Mouse (Mus musculus) embryonic facial prominence, embryonic 14.5 days (tissue): Measurements from ENCODE around the gene Smtnl2. TPM values are rescaled to one million over a fixed set of nuclear protein-coding genes. Genes with fewer than 3 reads are reported as not detected.
"Not testable (repeated sequence)": the region's sequence is repeated elsewhere in the genome, so short reads cannot be mapped to it uniquely, and the experiment has no call there.

Experiments
- ATAC-seq: fragments of 200-750 bp; cut with Nextera tagmentation; 2 replicates; pipeline ENCODE4 v1.8.0; 2017; ENCODE audit warnings: low read depth, moderate number of reproducible peaks, moderate TSS enrichment
- DNase-seq: peaks from one replicate; pipeline ENCODE4 v3.0.0-alpha.2; 2015; ENCODE audit warnings: low spot score
- H3K27ac ChIP-seq: fragments of 300-500 bp; sonication (generic); replicated peaks from 2 replicates; pipeline ENCODE4 v1.5.1; 2014; ENCODE audit warnings: low read depth, mild to moderate bottlenecking, low read length, moderate library complexity
- H3K27me3 ChIP-seq: fragments of 300-500 bp; sonication (generic); replicated peaks from 2 replicates; pipeline ENCODE4 v1.6.1; 2014; ENCODE audit warnings: low read length; ENCODE audit not compliant: control insufficient read depth, insufficient read depth
- H3K36me3 ChIP-seq: fragments of 300-500 bp; sonication (generic); 2 replicates; pipeline ENCODE4 v1.6.1; 2014; ENCODE audit warnings: low read length, mixed read lengths; ENCODE audit not compliant: control insufficient read depth, insufficient read depth
- H3K4me1 ChIP-seq: fragments of 300-500 bp; sonication (generic); 2 replicates; pipeline ENCODE4 v1.6.1; 2014; ENCODE audit warnings: antibody characterized with exemption, low read length; ENCODE audit not compliant: control insufficient read depth, insufficient read depth
- H3K4me2 ChIP-seq: fragments of 300-500 bp; sonication (generic); 2 replicates; pipeline ENCODE4 v1.6.1; 2014; ENCODE audit warnings: low read depth, mild to moderate bottlenecking, low read length, moderate library complexity, mixed read lengths
- H3K4me3 ChIP-seq: fragments of 300-500 bp; sonication (generic); 2 replicates; pipeline ENCODE4 v1.5.1; 2014; ENCODE audit warnings: low read depth, mild to moderate bottlenecking, low read length
- H3K9ac ChIP-seq: fragments of 300-500 bp; sonication (generic); 2 replicates; pipeline ENCODE4 v1.6.1; 2014; ENCODE audit warnings: low read depth, mild to moderate bottlenecking, low read length, moderate library complexity, mixed read lengths
- H3K9me3 ChIP-seq: fragments of 300-500 bp; sonication (generic); 2 replicates; pipeline ENCODE4 v1.6.1; 2016; ENCODE audit warnings: low read length; ENCODE audit not compliant: control insufficient read depth
- WGBS: fragments of 180-500 bp; shearing (Covaris S2); extraction: QIAGEN DNeasy Blood & Tissue Kit; methylation state at CpG from one replicate; pipeline ENCODE4 v1.1.7; 2014; 5-methylcytosine and 5-hydroxymethylcytosine counted together
- polyA plus RNA-seq: library from polyadenylated mRNA; unstranded; fragments of >200 nt; fragmentation: Nextera tagmentation; extraction: Ambion mirVana; gene quantifications from 2 replicates; pipeline ENCODE4 v1.2.1, GENCODE M21; 2014

Smtnl2 gene
- polyA plus RNA-seq, 1 experiment from 2014 or later = 26.7 TPM

- H3K4me2 ChIP-seq, H3K27me3 ChIP-seq, H3K27ac ChIP-seq, H3K9ac ChIP-seq, H3K4me1 ChIP-seq, ATAC-seq, H3K36me3 ChIP-seq, H3K4me3 ChIP-seq, H3K9me3 ChIP-seq, DNase-seq: not testable (repeated sequence)
- WGBS = 57% methylated on average over 9 of the region's 9 CpGs
Measured at GRCm38 (mm10) chr11:72430311-72431068, 19.0 kb upstream of the Smtnl2 start.

- Histone ChIP-seq H3K27ac (no peak overlapping the region), H3K4me2 (0 out of 2 replicates have a peak overlapping the region, but pooled peaks have one; percentile 25), H3K27me3 (no peaks in the 10 kb centered on the region), H3K9ac (no peak overlapping the region), H3K4me3 (no peak overlapping the region), H3K36me3 (no peaks in the 10 kb centered on the region), H3K4me1 (no peaks in the 10 kb centered on the region), H3K9me3 (0 out of 2 replicates have a peak, but pooled peaks cover 4% of the 10 kb centered on the region)
- ATAC-seq (peak; percentile 86), DNase-seq (peak; percentile 83)
- WGBS = 45% methylated on average over 7 of the region's 7 CpGs
Measured at GRCm38 (mm10) chr11:72429288-72429690, 17.8 kb upstream of the Smtnl2 start.

- Histone ChIP-seq H3K4me1 (no peaks in the 10 kb centered on the region), H3K27me3 (no peaks in the 10 kb centered on the region), H3K9ac (no peak overlapping the region), H3K27ac (no peak overlapping the region), H3K36me3 (no peaks in the 10 kb centered on the region), H3K9me3 (0 out of 2 replicates have a peak, but pooled peaks cover 4% of the 10 kb centered on the region), H3K4me3 (no peak overlapping the region), H3K4me2 (no peak overlapping the region)
- 3% methylated on average over 5 of the region's 5 CpGs for WGBS
- peak; percentile 85 for DNase-seq
- ATAC-seq = peak; percentile 69; the same call in 1 of the 2 replicates
Measured at GRCm38 (mm10) chr11:72428694-72429093, 17.2 kb upstream of the Smtnl2 start.

DNA sequence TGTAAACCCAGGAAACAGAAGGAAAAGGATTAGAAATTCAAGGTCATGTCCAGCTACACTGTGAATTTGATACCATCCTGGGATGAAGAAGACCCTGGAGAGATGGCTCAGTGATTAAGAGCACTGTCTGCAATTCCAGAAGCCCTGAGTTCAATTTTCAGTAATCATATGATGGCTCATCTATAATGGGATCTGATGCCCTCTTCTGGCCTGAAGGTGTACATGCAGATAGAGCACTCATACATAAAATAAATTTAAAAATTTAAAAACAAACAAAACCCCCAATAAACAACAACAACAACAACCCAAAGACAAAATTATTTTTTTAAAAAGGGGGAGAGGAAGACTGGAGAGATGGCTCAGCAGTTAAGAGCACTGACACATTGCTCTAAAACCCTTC, 15.4 kb upstream of the Smtnl2 start:
- Histone ChIP-seq H3K4me3 (no peak overlapping the region), H3K9ac (no peak overlapping the region), H3K9me3 (0 out of 2 replicates have a peak, but pooled peaks cover 4% of the 10 kb centered on the region), H3K36me3 (no peaks in the 10 kb centered on the region), H3K4me1 (no peaks in the 10 kb centered on the region), H3K27me3 (no peaks in the 10 kb centered on the region), H3K4me2 (no peak overlapping the region), H3K27ac (no peak overlapping the region)
- no peak for DNase-seq
- no peak for ATAC-seq

DNA sequence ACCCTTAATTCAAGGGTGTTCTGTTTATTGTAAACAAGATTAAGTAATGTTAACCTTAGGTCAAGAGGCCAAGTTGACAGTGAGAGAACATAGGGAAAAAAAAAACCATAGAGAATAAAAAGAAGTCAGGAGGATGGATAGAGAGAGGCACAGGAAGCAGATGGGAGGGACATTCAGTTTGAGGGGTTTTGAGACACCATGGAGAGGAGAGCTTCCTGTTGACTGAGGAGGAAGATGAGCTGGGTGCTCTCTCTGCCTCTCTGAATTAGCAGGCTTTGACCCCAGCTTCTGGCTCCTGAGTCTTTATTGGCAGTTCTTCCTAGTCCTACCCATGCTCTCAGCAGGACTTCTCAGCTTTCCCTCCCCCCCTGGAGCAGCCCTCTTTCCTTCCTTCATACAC, 13.7 kb upstream of the Smtnl2 start:
- Histone ChIP-seq H3K27ac (no peak overlapping the region), H3K4me2 (no peak overlapping the region), H3K27me3 (no peaks in the 10 kb centered on the region), H3K4me3 (no peak overlapping the region), H3K9me3 (0 out of 2 replicates have a peak, but pooled peaks cover 4% of the 10 kb centered on the region), H3K36me3 (no peaks in the 10 kb centered on the region), H3K4me1 (no peaks in the 10 kb centered on the region), H3K9ac (no peak overlapping the region)
- ATAC-seq (no peak), DNase-seq (no peak)

GRCm38 (mm10) chr11:72423686-72424085, 12.2 kb upstream of the Smtnl2 start:
- no peak overlapping the region for H3K4me2 ChIP-seq
- H3K9me3 ChIP-seq = 0 out of 2 replicates have a peak, but pooled peaks cover 4% of the 10 kb centered on the region
- WGBS = 83% methylated on average over 4 of the region's 4 CpGs
- DNase-seq (no peak), ATAC-seq (no peak)
- no peaks in the 10 kb centered on the region for H3K36me3 ChIP-seq
- H3K27ac ChIP-seq = no peak overlapping the region
- H3K9ac ChIP-seq = no peak overlapping the region
- no peaks in the 10 kb centered on the region for H3K27me3 ChIP-seq
- H3K4me1 ChIP-seq = no peaks in the 10 kb centered on the region
- no peak overlapping the region for H3K4me3 ChIP-seq

DNA sequence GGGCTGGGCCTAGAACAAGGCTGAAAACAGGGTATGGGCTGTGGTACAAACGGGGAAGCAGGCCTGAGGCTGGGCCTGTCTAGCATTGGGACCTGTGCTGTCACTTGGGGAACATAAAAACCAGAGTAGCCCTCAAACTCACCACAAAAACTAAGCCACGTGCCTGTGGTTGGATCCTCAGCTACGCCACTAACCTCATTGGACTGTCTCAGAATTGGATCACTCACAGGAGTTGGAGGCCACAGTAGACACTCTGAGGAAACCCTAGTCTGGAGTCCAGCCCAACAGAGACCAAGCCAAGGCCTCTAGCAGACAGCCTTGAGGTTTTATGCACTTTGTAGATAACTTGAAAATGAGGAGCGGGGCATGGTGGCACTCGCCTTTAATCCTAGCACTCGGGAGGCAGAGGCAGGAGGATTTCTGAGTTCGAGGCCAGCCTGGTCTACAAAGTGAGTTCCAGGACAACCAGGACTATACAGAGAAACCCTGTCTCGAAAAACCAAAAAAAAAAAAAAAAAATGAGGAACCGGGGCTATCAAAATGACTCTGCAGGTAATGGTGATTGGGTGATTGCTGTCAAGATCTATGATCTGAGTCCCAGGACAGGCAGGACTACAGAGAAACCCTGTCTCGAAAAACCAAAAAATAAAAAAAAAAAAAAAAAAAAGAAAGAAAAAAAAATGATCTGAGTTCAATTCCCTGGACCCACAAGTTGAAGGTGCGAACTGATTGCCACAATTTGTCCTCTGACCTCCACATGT, 10.2 kb upstream of the Smtnl2 start:
- ATAC-seq = no peak
- DNase-seq = no peak
- 86% methylated on average over 11 of the region's 11 CpGs for WGBS

GRCm38 (mm10) chr11:72420460-72421122, 9.1 kb upstream of the Smtnl2 start:
- Histone ChIP-seq H3K9ac (no peak overlapping the region), H3K4me1 (no peaks in the 10 kb centered on the region), H3K4me2 (no peak overlapping the region), H3K9me3 (no peaks in the 10 kb centered on the region), H3K27ac (no peak overlapping the region), H3K4me3 (no peak overlapping the region), H3K36me3 (no peaks in the 10 kb centered on the region), H3K27me3 (no peaks in the 10 kb centered on the region)
- DNase-seq = no peak
- ATAC-seq = no peak
- WGBS = 83% methylated on average over 6 of the region's 6 CpGs

More for the DNA sequence above, 10.2 kb upstream of the Smtnl2 start:
- no peak overlapping the region for H3K9ac ChIP-seq
- no peak overlapping the region for H3K4me2 ChIP-seq
- H3K36me3 ChIP-seq = no peaks in the 10 kb centered on the region
- H3K4me3 ChIP-seq = no peak overlapping the region
- no peaks in the 10 kb centered on the region for H3K4me1 ChIP-seq
- H3K9me3 ChIP-seq = no peaks in the 10 kb centered on the region
- H3K27me3 ChIP-seq = no peaks in the 10 kb centered on the region
- no peak overlapping the region for H3K27ac ChIP-seq
